Mouse (Mus musculus) urinary bladder, postnatal 14 days (tissue): ENCODE measurements around the gene Fermt2.

ENCODE experiments used
- DNase-seq: peaks from one replicate; pipeline ENCODE4 v3.0.0; 2021; ENCODE audit warnings: low spot score

Fermt2 gene

GRCm38 (mm10) chr14:45463599-45463998, 66.3 kb downstream of the Fermt2 start:
- peak; percentile 55 for DNase-seq

GRCm38 (mm10) chr14:45462875-45463475, 66.9 kb downstream of the Fermt2 start:
- DNase-seq, result no peak

GRCm38 (mm10) chr14:45462374-45462773, 67.5 kb downstream of the Fermt2 start:
- no peak for DNase-seq

DNA sequence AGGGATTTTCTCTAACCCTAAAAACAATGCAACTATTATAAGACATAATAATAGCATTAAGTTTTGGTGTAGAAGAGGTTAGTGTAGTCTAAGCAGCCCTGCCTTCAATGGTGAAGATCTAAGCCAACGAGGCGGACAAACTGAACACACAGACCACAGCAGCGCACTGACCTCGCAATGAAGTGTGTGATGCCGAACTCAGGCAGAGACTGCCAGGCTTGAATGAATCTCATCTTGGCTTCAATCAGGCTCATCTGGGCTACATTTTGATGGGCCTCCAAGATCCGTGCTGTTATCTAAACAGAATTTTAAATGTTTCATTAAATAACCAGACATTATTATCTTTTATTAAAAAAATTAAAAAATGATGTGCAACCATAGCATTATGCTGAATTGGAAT, 68.0 kb downstream of the Fermt2 start:
- DNase-seq, result no peak

DNA sequence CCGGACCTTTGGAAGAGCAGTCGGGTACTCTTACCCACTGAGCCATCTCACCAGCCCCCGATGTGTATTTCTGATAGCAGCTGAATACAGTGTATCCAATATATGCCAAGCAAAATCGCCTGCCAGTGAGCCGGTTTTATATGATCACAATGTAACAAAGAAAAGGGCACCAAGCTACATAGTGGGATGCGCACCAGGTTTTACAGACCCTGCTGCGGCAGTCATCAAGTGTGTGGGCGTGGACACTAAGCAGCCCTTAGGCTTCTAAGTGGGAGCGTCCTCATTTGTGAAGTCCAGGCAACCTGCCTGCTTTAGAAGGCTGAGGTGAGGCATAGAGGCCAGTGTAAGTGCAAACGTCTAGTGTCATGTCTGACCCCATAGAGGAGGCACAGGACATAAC, 69.4 kb downstream of the Fermt2 start:
- DNase-seq, result no peak

DNA sequence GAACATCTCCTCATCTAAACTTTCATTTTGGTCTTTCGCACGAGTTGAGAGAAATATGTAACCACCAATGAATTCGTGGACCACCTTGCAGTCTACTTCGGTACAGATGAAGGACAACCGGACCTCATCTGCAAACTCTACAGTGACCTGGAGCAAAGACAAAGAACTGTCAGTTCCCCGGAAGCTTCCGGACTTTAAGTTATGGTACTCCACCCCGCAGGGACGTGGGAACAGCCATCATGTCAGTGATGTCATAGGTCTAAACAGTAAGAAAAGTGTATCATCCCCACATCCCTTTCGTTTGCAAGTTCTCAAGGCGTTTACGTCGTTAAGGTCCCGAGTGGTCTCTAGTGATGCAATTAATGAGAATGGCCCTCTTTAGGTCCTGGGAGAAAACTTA, 70.0 kb downstream of the Fermt2 start:
- no peak for DNase-seq

DNA sequence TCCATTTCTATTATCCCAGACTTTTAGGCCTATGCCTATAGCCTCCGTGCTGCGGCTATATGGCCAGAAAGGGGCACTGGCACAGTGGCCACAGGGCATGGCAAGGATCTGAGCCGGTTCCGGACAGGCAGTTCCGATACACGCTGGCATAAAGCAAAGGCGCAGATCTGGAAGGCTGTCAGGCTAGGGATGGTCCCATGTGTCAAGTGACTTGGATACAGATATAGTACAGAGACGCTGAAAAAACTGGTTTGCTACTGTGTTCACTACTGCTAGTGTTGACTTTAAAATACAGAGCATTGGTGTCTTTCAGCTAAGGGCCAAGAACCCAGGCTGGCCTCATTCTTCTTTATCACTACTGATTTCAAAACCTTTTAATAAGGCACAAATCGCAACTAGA, 72.9 kb downstream of the Fermt2 start:
- no peak for DNase-seq

DNA sequence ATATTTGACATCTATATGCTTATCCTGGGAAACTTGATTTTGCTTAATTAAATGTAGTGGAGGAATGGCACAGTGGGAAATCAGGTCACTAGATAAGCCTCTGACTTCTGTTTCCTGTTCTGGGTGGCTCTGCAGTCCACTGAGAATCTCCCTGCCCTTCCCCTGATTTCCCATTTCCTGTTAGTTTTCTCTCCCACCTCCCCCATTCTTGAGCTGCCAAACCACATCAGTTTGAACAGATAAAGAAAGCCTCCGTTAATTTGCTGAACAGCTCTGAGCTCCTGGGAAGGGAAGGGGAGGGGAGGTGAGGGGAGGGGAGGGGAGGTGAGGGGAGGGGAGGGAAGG, 73.4 kb downstream of the Fermt2 start:
- DNase-seq, result no peak

- no peak for DNase-seq
Observed at GRCm38 (mm10) chr14:45455651-45456501, 74.0 kb downstream of the Fermt2 start.

DNA sequence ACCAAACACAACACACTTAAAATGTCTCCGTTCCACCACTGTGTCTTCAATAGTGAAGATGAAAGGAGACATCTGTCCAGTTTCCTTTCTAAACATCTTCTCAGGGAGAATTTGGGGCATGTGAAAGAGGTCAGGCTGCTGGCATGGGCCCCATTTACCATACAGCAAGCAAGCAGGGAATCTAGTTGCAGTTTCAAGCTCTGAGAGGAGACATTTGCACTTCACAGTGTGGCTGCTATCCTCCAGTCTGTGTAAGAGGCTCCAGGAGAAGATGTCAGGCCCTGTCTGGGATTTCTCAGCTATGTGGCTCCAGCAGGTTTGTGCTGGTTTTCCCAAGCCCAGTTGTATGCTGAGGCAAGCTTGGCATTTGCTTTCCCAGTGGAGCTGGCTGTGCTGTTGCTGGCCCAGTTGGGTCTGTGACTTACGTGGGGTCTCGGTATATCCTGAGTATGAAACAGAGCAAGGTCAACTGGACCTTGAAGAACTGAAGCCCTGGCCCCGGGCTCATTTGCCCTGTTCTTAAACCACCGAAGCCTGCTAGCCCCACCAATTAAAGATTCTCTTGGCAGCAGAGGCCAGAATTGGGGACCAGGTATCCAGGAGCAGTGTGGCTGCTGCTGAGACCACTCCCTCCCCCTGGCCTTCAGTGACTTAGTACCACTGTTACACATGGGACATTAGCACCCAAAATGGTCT, 76.2 kb downstream of the Fermt2 start:
- DNase-seq, result no peak

GRCm38 (mm10) chr14:45452861-45453512, 76.9 kb downstream of the Fermt2 start:
- DNase-seq, result no peak

DNA sequence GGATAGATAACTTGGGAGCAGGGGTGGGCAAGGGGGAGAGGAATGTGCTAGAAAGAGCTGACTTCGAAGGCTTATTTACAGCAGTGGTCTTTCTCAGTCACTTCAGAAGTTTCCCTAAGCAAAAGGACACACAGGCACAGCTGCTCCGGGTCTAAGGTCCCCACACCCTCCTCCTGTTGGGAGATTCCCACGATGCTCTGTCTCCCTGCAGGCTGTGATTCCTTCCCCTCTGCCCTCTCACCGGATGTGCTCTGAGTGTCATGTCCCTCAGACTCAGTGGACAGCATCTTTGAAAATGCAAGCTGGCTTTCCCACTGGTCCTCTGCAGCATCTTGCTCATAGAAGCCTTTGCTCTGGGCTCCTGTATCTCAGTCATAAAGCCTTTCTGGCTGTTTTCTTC, 77.8 kb downstream of the Fermt2 start:
- no peak for DNase-seq

DNA sequence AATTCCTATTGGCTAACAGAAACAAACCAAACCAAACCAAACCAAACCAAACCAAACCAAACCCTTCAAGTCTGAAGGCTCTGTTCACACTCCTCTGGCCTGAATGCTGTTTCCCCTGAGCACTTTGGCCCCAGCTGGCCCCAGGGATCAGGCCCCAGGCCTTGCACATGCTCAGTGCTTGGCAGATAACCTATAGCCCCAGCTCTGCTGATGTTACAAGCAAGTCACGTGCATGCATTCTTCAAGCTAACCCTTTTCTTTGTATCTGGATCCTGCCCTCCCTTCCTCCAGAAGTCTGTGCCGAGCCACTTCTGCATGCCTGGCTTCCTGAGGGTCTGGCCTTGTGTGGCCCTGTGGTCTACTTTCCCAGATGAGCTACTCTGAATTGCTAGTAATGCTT, 78.8 kb downstream of the Fermt2 start:
- DNase-seq, result no peak

GRCm38 (mm10) chr14:45446777-45447176, 83.1 kb downstream of the Fermt2 start:
- no peak for DNase-seq

GRCm38 (mm10) chr14:45445445-45445844, 84.5 kb downstream of the Fermt2 start:
- no peak for DNase-seq

DNA sequence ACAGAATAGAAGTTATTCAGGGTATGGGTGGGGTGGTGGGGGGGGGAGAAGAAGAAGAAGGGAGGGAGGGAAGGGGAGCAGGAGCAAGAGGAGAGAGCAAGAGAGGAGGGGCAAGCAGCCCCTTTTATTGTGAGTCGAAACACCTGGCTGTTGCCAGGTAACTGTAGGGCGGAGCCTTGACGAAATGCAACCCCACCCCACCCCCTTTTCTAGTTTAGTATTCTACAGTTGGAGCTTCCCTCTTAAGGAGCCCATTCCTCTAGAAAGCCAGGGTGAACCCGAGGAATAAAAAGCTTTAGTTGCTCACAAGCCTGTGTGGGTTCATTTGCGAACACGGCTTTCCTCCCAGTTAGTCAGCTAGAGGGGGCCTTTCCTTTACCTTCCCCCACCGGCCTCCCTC, 85.0 kb downstream of the Fermt2 start:
- DNase-seq, result no peak

- no peak for DNase-seq
Observed at GRCm38 (mm10) chr14:45442781-45443560, 86.9 kb downstream of the Fermt2 start.

- no peak for DNase-seq
Observed at GRCm38 (mm10) chr14:45441291-45441690, 88.6 kb downstream of the Fermt2 start.

GRCm38 (mm10) chr14:45439387-45439786, 90.5 kb downstream of the Fermt2 start:
- DNase-seq, result no peak

- no peak for DNase-seq
Observed at GRCm38 (mm10) chr14:45438931-45439275, 91.0 kb downstream of the Fermt2 start.

GRCm38 (mm10) chr14:45438250-45438930, 91.5 kb downstream of the Fermt2 start:
- DNase-seq, result no peak
